Mouse (Mus musculus) spleen, adult 2 months (tissue): Measurements from ENCODE around the gene Csf2. TPM values are rescaled to one million over a fixed set of nuclear protein-coding genes. Genes with fewer than 3 reads are reported as not detected.

Source experiments
- DNase-seq, 2 experiments: peaks; one replicate each; pipeline versions ENCODE4 v3.0.0 to v3.0.0-alpha.2; 2012 to 2021; ENCODE audit warnings: low spot score in 2 of 2, low read depth in 1 of 2
- H3K27ac ChIP-seq: fragments of 200-500 bp; 2 replicates; pipeline ENCODE4 v1.5.1; 2012; ENCODE audit warnings: low read length, inconsistent platforms; ENCODE audit not compliant: insufficient read depth
- H3K27me3 ChIP-seq: fragments of 200-500 bp; 2 replicates; pipeline ENCODE4 v1.6.1; 2012; ENCODE audit warnings: mild to moderate bottlenecking, moderate library complexity, low read length, inconsistent platforms; ENCODE audit not compliant: control insufficient read depth, insufficient read depth
- H3K36me3 ChIP-seq: fragments of 200-500 bp; 2 replicates; pipeline ENCODE4 v1.6.1; 2012; ENCODE audit warnings: mild to moderate bottlenecking, low read length, inconsistent platforms; ENCODE audit not compliant: control insufficient read depth, insufficient read depth
- H3K4me1 ChIP-seq: fragments of 200-500 bp; 2 replicates; pipeline ENCODE4 v1.6.1; 2011; ENCODE audit warnings: inconsistent platforms; ENCODE audit not compliant: control insufficient read depth, insufficient read depth, insufficient read length
- H3K4me3 ChIP-seq: fragments of 200-500 bp; 2 replicates; pipeline ENCODE4 v1.5.1; 2011; ENCODE audit warnings: mild to moderate bottlenecking, inconsistent platforms; ENCODE audit not compliant: insufficient read depth, insufficient read length; ENCODE audit errors: extremely low read depth
- CTCF ChIP-seq: fragments of 200-500 bp; IDR thresholded peaks from 2 replicates; pipeline ENCODE4 v1.5.1; 2011; ENCODE audit warnings: mild to moderate bottlenecking, inconsistent platforms; ENCODE audit not compliant: insufficient read depth, insufficient read length, insufficient replicate concordance; ENCODE audit errors: extremely low read depth
- POLR2A ChIP-seq: fragments of 200-500 bp; IDR thresholded peaks from 2 replicates; pipeline ENCODE4 v1.6.1; 2011; ENCODE audit warnings: low read depth, low read length, inconsistent platforms
- WGBS: fragments of 180-500 bp; shearing (Covaris S2); methylation state at CpG from one replicate; pipeline ENCODE4 v1.1.7; 2018; 5-methylcytosine and 5-hydroxymethylcytosine counted together
- polyA plus RNA-seq: library from polyadenylated mRNA; depleted of rRNA; stranded (reverse); fragments of >200 nt; gene quantifications from 2 replicates; pipeline ENCODE4 v1.2.3, GENCODE M21; 2012

Gene Csf2
- polyA plus RNA-seq, 1 experiment = not detected

GRCm38 (mm10) chr11:54287821-54288453 lies 38.5 kb upstream of the Csf2 start:
- 58% methylated on average over 8 of the region's 8 CpGs for WGBS

GRCm38 (mm10) chr11:54271437-54271949 lies 22.0 kb upstream of the Csf2 start:
- WGBS = 33% methylated on average over 5 of the region's 5 CpGs
- no peak overlapping the region for H3K4me3 ChIP-seq

More at GRCm38 (mm10) chr11:54287821-54288453, 38.5 kb upstream of the Csf2 start:
- no peaks in the 10 kb centered on the region for H3K27me3 ChIP-seq
- no peak for DNase-seq
- no peak overlapping the region for H3K4me3 ChIP-seq
- TF ChIP-seq CTCF (no peak), POLR2A (no peak)
- H3K4me1 ChIP-seq = peaks cover 2% of the 10 kb centered on the region; the same call in 1 of the 2 replicates
- H3K36me3 ChIP-seq = no peaks in the 10 kb centered on the region
- no peak overlapping the region for H3K27ac ChIP-seq

GRCm38 (mm10) chr11:54269191-54269896 lies 19.9 kb upstream of the Csf2 start:
- H3K27ac ChIP-seq = no peak overlapping the region
- H3K4me1 ChIP-seq = no peaks in the 10 kb centered on the region
- WGBS = 68% methylated on average over 3 of the region's 3 CpGs
- no peak overlapping the region for H3K4me3 ChIP-seq
- H3K27me3 ChIP-seq = no peaks in the 10 kb centered on the region
- no peaks in the 10 kb centered on the region for H3K36me3 ChIP-seq
- TF ChIP-seq POLR2A (no peak), CTCF (no peak)
- DNase-seq = no peak

More at GRCm38 (mm10) chr11:54271437-54271949, 22.0 kb upstream of the Csf2 start:
- Histone ChIP-seq H3K4me1 (no peaks in the 10 kb centered on the region), H3K36me3 (no peaks in the 10 kb centered on the region), H3K27ac (no peak overlapping the region), H3K27me3 (no peaks in the 10 kb centered on the region)
- TF ChIP-seq CTCF (no peak), POLR2A (no peak)
- DNase-seq = no peak

DNA sequence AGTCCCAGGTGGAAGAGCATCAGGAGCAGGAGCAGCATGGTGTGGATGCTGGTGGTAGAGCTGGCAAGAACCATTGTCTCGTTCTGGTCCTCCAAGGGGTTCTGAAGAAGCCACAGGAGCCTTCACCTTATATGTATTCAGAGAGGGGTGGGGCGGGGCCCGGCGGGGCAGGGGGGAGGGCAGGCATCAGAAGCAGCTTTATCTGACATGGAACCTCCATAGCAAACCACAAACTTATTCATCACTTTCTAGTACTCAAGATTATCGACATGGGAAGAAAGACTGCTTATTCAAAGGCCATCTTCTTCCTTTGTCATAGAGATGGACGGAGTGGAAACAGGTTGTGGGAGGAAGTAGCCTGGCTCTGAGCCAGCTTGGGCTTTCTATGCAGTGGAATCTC lies 17.7 kb upstream of the Csf2 start, which contains the start of gene Il3:
TSS of gene Il3 (minus strand) at position 101 of the 400 bp plus-strand sequence.
- TF ChIP-seq POLR2A = no peak
- TF ChIP-seq CTCF = no peak
- H3K27me3 ChIP-seq = no peaks in the 10 kb centered on the region
- WGBS = 68% methylated on average over 6 of the region's 6 CpGs
- no peaks in the 10 kb centered on the region for H3K36me3 ChIP-seq
- DNase-seq = no peak
- no peak within 1 kb of the TSS for H3K27ac ChIP-seq
- H3K4me1 ChIP-seq = no peaks in the 10 kb centered on the region
- H3K4me3 ChIP-seq = no peak within 1 kb of the TSS

DNA sequence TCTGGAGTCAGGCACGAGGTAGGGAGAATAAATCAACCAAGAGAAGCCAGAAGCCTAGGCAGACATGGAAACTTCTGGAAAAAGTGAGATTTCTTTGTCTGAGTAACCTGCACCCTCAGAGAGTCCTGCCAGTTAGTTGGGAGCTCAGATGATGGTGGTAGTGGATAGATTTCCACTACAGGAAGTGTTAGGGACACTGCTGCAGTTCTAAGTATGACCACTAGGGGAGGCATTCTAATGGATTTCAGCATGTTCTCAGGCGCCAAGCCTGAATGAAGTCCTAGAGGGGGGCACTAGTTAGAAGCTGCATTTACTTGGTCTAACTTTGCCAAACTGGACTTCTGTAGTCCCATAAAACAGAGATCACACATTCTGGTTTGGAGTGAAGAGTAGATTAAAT lies 15.1 kb upstream of the Csf2 start:
- no peak overlapping the region for H3K4me3 ChIP-seq
- DNase-seq = peak; percentile 30 to 31
- WGBS = 48% methylated on average over 2 of the region's 2 CpGs
- no peak overlapping the region for H3K27ac ChIP-seq
- TF ChIP-seq CTCF = peak; percentile 46; the same call in 1 of the 2 replicates
- no peak for TF ChIP-seq POLR2A
- H3K36me3 ChIP-seq = no peaks in the 10 kb centered on the region
- H3K4me1 ChIP-seq = no peaks in the 10 kb centered on the region
- no peaks in the 10 kb centered on the region for H3K27me3 ChIP-seq

DNA sequence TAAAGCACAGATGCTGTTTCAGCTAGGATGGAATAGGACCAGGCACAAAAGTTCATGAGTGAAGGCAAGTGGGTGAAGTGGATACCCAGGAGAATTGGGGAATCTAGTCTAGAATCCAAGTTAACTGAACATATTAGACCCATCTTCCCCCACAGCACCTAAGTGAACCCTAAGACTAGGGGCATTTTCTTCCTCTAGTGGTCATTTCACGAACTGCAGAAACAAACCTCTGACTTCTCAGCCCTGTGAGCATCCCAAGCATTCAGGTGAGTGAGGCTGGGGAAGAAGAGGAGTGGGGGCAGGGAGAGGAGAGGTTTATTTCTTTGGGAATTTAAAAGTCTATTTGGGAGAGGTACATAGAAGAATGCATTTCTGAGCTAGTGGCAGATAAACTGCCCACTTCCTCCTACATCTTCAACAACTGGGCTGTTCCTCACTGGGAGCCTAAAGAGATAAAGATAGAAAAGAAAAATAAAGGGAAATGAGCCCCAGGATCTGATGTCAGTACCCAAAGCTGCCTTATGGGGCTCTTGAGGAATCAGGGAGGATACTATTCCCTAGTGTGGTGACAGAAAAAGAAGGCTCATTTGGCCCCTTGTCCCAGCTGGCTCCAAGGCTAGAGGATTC lies 14.1 kb upstream of the Csf2 start:
- Histone ChIP-seq H3K27ac (no peak overlapping the region), H3K27me3 (no peaks in the 10 kb centered on the region), H3K36me3 (no peaks in the 10 kb centered on the region), H3K4me3 (no peak overlapping the region), H3K4me1 (no peaks in the 10 kb centered on the region)
- no peak for DNase-seq
- TF ChIP-seq CTCF = no peak
- no peak for TF ChIP-seq POLR2A
- 11% methylated on average over 1 of the region's 1 CpGs for WGBS
